Mouse (Mus musculus) neural tube, embryonic 11.5 days (tissue): ENCODE measurements around the gene Fancg. TPM values are rescaled to one million over a fixed set of nuclear protein-coding genes. Genes with fewer than 3 reads are reported as not detected.
A peak's percentile ranks its signal among the peaks of the same experiment; 100 is the strongest.

Experiments
- ATAC-seq: fragments of 200-750 bp; cut with Nextera tagmentation; 2 replicates; pipeline ENCODE4 v1.8.0; 2017; ENCODE audit warnings: moderate number of reproducible peaks, mild to moderate bottlenecking, moderate TSS enrichment, moderate library complexity; ENCODE audit not compliant: insufficient read depth, low FRiP score, low TSS enrichment
- DNase-seq: peaks from one replicate; pipeline ENCODE4 v3.0.0-alpha.2; 2015; ENCODE audit warnings: low spot score
- H3K27ac ChIP-seq: fragments of 300-500 bp; sonication (generic); 2 replicates; pipeline ENCODE4 v1.5.1; 2014; ENCODE audit warnings: low read depth, mild to moderate bottlenecking, low read length
- H3K27me3 ChIP-seq: fragments of 300-500 bp; sonication (generic); 2 replicates; pipeline ENCODE4 v1.6.1; 2014; ENCODE audit warnings: mild to moderate bottlenecking, low read length, mixed read lengths; ENCODE audit not compliant: control insufficient read depth, insufficient read depth
- H3K36me3 ChIP-seq: fragments of 300-500 bp; sonication (generic); 2 replicates; pipeline ENCODE4 v1.6.1; 2014; ENCODE audit warnings: mild to moderate bottlenecking, low read length, moderate library complexity, mixed read lengths; ENCODE audit not compliant: control insufficient read depth, insufficient read depth
- H3K4me1 ChIP-seq: fragments of 300-500 bp; sonication (generic); 2 replicates; pipeline ENCODE4 v1.6.1; 2014; ENCODE audit warnings: low read length, mixed read lengths; ENCODE audit not compliant: control insufficient read depth, insufficient read depth
- H3K4me2 ChIP-seq: fragments of 300-500 bp; sonication (generic); 2 replicates; pipeline ENCODE4 v1.6.1; 2014; ENCODE audit warnings: low read depth, mild to moderate bottlenecking, moderate library complexity
- H3K4me3 ChIP-seq: fragments of 300-500 bp; sonication (generic); 2 replicates; pipeline ENCODE4 v1.5.1; 2014; ENCODE audit warnings: low read depth, low read length
- H3K9ac ChIP-seq: fragments of 300-500 bp; sonication (generic); 2 replicates; pipeline ENCODE4 v1.6.1; 2014; ENCODE audit warnings: mild to moderate bottlenecking, low read length
- H3K9me3 ChIP-seq: fragments of 300-500 bp; sonication (generic); 2 replicates; pipeline ENCODE4 v1.6.1; 2016; ENCODE audit warnings: low read length; ENCODE audit not compliant: control insufficient read depth
- WGBS: fragments of 180-500 bp; shearing (Covaris S2); extraction: QIAGEN DNeasy Blood & Tissue Kit; methylation state at CpG from one replicate; pipeline ENCODE4 v1.1.7; 2014; 5-methylcytosine and 5-hydroxymethylcytosine counted together
- polyA plus RNA-seq: library from polyadenylated mRNA; unstranded; fragments of >200 nt; fragmentation: Nextera tagmentation; extraction: Ambion mirVana; gene quantifications from 2 replicates; pipeline ENCODE4 v1.2.1, GENCODE M21; 2014

Gene Fancg
- polyA plus RNA-seq, 1 experiment from 2014 or later, result 19.3 TPM

DNA sequence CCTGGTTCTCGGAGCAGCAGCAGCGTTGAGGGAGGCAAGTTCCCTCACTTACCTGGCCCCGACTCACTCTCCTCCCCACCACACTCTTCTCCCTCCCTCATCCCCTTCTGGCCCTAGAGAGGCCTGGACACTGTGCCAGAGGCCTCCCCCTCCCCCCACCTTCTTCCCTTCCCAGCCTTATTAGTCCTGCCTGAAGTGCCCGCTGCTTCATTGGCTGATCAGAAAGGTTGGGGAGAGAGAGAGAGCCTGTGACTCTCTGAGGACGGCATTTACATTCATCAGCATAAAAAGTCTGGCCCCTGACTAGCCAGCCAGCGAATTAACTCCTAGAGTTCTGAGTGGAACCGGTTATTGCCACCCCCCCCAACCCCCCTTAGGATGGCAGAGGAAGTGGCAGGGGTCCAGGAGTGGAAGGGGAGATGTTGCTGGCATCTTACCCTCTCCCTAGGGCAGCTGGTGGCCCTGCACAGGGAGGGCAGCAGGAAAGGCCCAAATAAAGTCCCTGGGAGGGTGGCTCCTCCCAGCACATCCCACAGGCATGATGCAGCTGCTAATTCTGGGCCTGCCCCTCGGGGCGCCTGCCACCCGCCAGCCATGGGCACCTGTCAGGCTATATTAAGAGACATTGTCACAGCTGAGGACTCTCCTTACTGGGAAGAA lies 56.7 kb downstream of the Fancg start:
- ATAC-seq (no peak), DNase-seq (peak; percentile 42)
- peaks cover 12% of the 10 kb centered on the region for H3K36me3 ChIP-seq
- 19% methylated on average over 10 of the region's 10 CpGs for WGBS
- H3K27ac ChIP-seq, result peak overlapping the region; percentile 60
- H3K4me1 ChIP-seq, result peaks cover 22% of the 10 kb centered on the region
- H3K4me3 ChIP-seq, result peak overlapping the region; percentile 12; the same call in 1 of the 2 replicates
- no peaks in the 10 kb centered on the region for H3K9me3 ChIP-seq
- H3K4me2 ChIP-seq, result peak overlapping the region; percentile 24
- H3K9ac ChIP-seq, result peak overlapping the region; percentile 14; the same call in 1 of the 2 replicates
- H3K27me3 ChIP-seq, result no peaks in the 10 kb centered on the region

DNA sequence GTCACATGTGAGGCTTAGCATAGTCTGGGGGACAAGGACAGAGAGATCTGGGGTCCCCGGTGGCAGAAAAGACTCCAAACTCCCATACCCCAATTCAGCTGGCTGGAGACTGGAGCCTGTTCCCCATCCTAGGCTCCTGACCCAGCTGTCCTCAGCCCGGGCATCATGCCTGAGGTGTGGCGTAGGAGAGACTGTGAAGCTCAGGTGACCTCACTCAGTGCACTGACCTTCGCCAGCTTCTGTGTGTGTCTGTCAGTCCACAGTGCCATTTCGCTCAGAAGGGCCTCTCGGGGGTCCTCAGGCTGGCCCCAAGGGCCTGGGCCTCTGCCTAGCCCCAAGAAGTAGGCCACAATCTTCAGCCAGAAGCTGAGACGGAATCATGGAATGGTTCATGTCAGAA lies 57.7 kb downstream of the Fancg start:
- Histone ChIP-seq H3K36me3 (peaks cover 11% of the 10 kb centered on the region), H3K27me3 (0 out of 2 replicates have a peak, but pooled peaks cover 2% of the 10 kb centered on the region), H3K4me1 (peaks cover 22% of the 10 kb centered on the region), H3K4me3 (no peak overlapping the region), H3K9ac (no peak overlapping the region), H3K4me2 (0 out of 2 replicates have a peak overlapping the region, but pooled peaks have one; percentile 7), H3K9me3 (no peaks in the 10 kb centered on the region), H3K27ac (no peak overlapping the region)
- ATAC-seq (no peak), DNase-seq (no peak)
- 89% methylated on average over 7 of the region's 7 CpGs for WGBS

Other genes with a start within 250 kb of the Fancg start
- gene Ccl21a, start 236.5 kb downstream of the Fancg start, polyA plus RNA-seq, result 0.97 and 1.0 TPM in 2 replicates
- gene Fam205a1, start 156.6 kb downstream of the Fancg start, polyA plus RNA-seq, result 0.15 TPM in 1 of 2 replicates, not detected in the other
- 0.69 and 0.73 TPM in 2 replicates for gene Gm12394, start 153.7 kb downstream of the Fancg start, polyA plus RNA-seq
- 0.55 and 1.4 TPM in 2 replicates for gene Fam205c, start 136.3 kb downstream of the Fancg start, polyA plus RNA-seq
- 2.7 and 3.6 TPM in 2 replicates for gene Phf24, start 93.8 kb downstream of the Fancg start, polyA plus RNA-seq
- 21.3 and 21.5 TPM in 2 replicates for gene Dnajb5, start 60.7 kb downstream of the Fancg start, polyA plus RNA-seq
- gene 1700022I11Rik, start 40.9 kb downstream of the Fancg start, polyA plus RNA-seq, result 0.39 and 0.56 TPM in 2 replicates
- gene Vcp, start 10.0 kb downstream of the Fancg start, polyA plus RNA-seq, result 664 and 691 TPM in 2 replicates
- 20.4 and 23.1 TPM in 2 replicates for gene Pigo, start 15.3 kb upstream of the Fancg start, polyA plus RNA-seq
- 360 and 370 TPM in 2 replicates for gene Stoml2, start 21.2 kb upstream of the Fancg start, polyA plus RNA-seq
- gene Fam214b, start 35.7 kb upstream of the Fancg start, polyA plus RNA-seq, result 18.1 and 19.0 TPM in 2 replicates
- gene Unc13b, start 48.4 kb upstream of the Fancg start, polyA plus RNA-seq, result 16.1 and 18.9 TPM in 2 replicates